Mouse (Mus musculus): ENCODE data around the gene P3h2.
A peak's percentile ranks its signal among the peaks of the same experiment; 100 is the strongest.

P3h2 gene

GRCm38 (mm10) chr16:25977210-25977609 is 128.4 kb downstream of the P3h2 start:
- no peak for DNase-seq (ENCODE audit: low read depth)

GRCm38 (mm10) chr16:25971285-25971684 is 134.3 kb downstream of the P3h2 start:
- no peak for DNase-seq (ENCODE audit: low read depth)

GRCm38 (mm10) chr16:25970720-25971119 is 134.9 kb downstream of the P3h2 start:
- DNase-seq (ENCODE audit: low read depth): peak; percentile 1

- peak; percentile 3 for DNase-seq (ENCODE audit: low read depth)
Measured at GRCm38 (mm10) chr16:25970193-25970592, 135.4 kb downstream of the P3h2 start.

- peak; percentile 68 for DNase-seq (ENCODE audit: low read depth)
Measured at GRCm38 (mm10) chr16:25967297-25967696, 138.3 kb downstream of the P3h2 start.

- DNase-seq (ENCODE audit: low read depth): peak; percentile 65
Measured at GRCm38 (mm10) chr16:25963856-25964255, 141.7 kb downstream of the P3h2 start.

- DNase-seq (ENCODE audit: low read depth): no peak
Measured at GRCm38 (mm10) chr16:25960345-25960744, 145.2 kb downstream of the P3h2 start.

GRCm38 (mm10) chr16:25959929-25960328 is 145.7 kb downstream of the P3h2 start:
- no peak for DNase-seq (ENCODE audit: low read depth)

- DNase-seq (ENCODE audit: low read depth): no peak
Measured at GRCm38 (mm10) chr16:25958650-25959238, 146.8 kb downstream of the P3h2 start.

GRCm38 (mm10) chr16:25958213-25958612 is 147.4 kb downstream of the P3h2 start:
- DNase-seq (ENCODE audit: low read depth): no peak

- DNase-seq (ENCODE audit: low read depth): no peak
Measured at GRCm38 (mm10) chr16:25956831-25957230, 148.8 kb downstream of the P3h2 start.

GRCm38 (mm10) chr16:25954614-25955013 is 151.0 kb downstream of the P3h2 start:
- no peak for DNase-seq (ENCODE audit: low read depth)

GRCm38 (mm10) chr16:25953359-25953758 is 152.2 kb downstream of the P3h2 start:
- no peak for DNase-seq (ENCODE audit: low read depth)

- DNase-seq (ENCODE audit: low read depth): no peak
Measured at GRCm38 (mm10) chr16:25952005-25952404, 153.6 kb downstream of the P3h2 start.

GRCm38 (mm10) chr16:25948067-25948466 is 157.5 kb downstream of the P3h2 start:
- no peak for DNase-seq (ENCODE audit: low read depth)

GRCm38 (mm10) chr16:25945151-25945955 is 160.2 kb downstream of the P3h2 start:
- no peak for DNase-seq (ENCODE audit: low read depth)

- no peak for DNase-seq (ENCODE audit: low read depth)
Measured at GRCm38 (mm10) chr16:25942261-25942660, 163.3 kb downstream of the P3h2 start.

GRCm38 (mm10) chr16:25934181-25934580 is 171.4 kb downstream of the P3h2 start:
- no peak for DNase-seq (ENCODE audit: low read depth)

GRCm38 (mm10) chr16:25912185-25912584 is 193.4 kb downstream of the P3h2 start:
- DNase-seq (ENCODE audit: low read depth): no peak
